Mouse (Mus musculus) erythroid progenitor cell, adult 5-6 weeks (primary cell): ENCODE measurements around the gene Olfr1262. TPM values are rescaled to one million over a fixed set of nuclear protein-coding genes. Genes with fewer than 3 reads are reported as not detected.

Source experiments
- ATAC-seq: replicated peaks from 2 replicates; pipeline ENCODE4 v1.8.0; 2016; ENCODE audit warnings: moderate number of reproducible peaks, mild to moderate bottlenecking, moderate TSS enrichment, inconsistent platforms; ENCODE audit not compliant: poor library complexity, low FRiP score, severe bottlenecking
- total RNA-seq, 2 experiments: library from RNA; stranded (forward) in 1 of 2; stranded (reverse) in 1 of 2; fragments of 150-400 nt in 1 of 2; fragments of 186-747, 209-891 nt in 1 of 2; gene quantifications; 2 replicates each; pipeline versions ENCODE4 v1.2.3 to v1.2.4; 2015 to 2017; ENCODE audit warnings: low replicate concordance in 2 of 2

The Olfr1262 gene
- total RNA-seq (2015; ENCODE audit: low replicate concordance) (not detected in 2 replicates), total RNA-seq (2017; ENCODE audit: low replicate concordance) (not detected in 2 replicates)

DNA sequence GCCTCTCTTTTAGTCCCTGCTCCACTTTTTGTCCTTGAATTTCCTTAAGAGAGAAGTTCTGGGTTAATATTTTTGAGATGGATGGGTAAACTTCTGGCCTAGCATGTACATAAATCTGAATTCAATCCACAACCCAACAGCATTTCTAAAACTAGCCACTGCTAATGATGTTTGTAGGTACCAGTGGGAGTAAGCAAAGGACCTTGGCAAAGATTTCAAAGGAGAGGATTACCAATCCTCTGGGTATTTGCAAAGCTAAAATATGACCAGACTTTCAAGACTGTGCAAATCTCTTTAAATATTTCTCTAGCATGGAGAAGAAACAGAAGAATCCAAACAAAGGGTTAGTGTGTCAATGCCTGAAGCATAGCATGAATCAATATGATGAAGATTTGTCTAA, at the start of gene Olfr1262:
Gene Olfr1262, plus strand, starts transcription at position 301 of the 400 bp plus-strand sequence.
- no peak for ATAC-seq

DNA sequence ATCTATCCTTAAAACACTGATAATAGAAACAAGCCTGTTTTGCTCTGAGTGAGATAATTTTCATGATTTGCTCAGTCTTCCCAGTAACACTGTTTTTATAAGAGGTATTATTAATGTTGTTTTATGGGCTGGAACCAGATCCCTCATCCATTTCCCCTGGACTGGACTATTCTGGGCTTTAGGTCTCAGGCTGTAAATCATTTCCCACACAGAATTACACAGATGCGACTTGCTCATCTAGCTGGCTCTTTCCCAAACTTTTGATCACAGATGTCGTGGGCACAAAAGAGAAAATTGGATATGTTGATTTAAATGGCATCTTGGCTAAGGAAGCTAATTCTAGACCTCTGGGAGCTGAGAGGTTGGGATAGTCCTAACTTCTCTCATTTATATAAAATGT, 25.8 kb upstream of the Olfr1262 start, which contains the start of gene Olfr1260:
Gene Olfr1260, plus strand, starts transcription at position 157 of the 400 bp plus-strand sequence.
- ATAC-seq, result no peak

DNA sequence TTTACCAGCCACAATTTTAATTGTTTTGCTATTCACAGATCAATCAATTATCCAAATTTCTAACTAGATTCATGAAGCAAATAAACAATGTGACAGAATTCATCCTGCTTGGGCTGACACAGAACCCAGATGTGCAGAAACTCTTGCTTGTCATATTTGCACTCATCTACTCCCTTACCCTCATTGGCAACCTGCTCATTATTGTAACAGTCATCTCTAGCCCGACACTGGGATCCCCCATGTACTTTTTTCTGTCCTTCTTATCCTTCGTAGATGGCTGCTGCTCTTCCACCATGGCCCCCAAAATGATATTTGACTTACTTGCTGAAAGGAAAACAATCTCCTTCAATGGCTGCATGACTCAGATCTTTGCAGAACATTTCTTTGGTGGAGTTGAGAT, 22.2 kb upstream of the Olfr1262 start:
- no peak for ATAC-seq

- no peak for ATAC-seq
These were observed 9.0 kb upstream of the Olfr1262 start, which contains the start of gene Olfr1261 for GRCm38 (mm10) chr2:89990921-89991320. Gene Olfr1261, plus strand, starts transcription at chr2:89991221.

GRCm38 (mm10) chr2:90011831-90012230, 11.9 kb downstream of the Olfr1262 start, which contains the start of gene Olfr1263:
Gene Olfr1263, plus strand, starts transcription at chr2:90012131.
- ATAC-seq, result no peak

DNA sequence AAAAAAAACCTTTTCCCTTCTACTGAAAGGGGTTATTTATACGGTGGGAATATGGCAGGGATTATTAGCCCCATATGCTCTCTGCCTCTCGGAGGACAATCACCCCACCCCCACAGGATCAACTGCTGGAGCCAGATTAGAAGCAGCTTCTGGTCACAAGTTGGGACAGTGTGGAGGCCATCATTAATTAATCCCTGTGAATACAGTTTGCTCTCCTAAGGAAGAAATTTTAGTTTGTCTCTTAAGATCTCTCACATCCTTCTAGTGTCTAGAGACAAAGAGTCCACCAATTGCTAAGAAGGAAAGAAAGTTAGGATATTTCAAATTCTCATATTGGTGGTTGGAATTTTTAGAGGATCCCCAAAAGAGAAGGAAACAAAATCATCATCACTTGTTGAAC, 25.5 kb downstream of the Olfr1262 start, which contains the start of gene Olfr1264:
Gene Olfr1264, minus strand, starts transcription at position 101 of the 400 bp plus-strand sequence.
- ATAC-seq, result no peak

DNA sequence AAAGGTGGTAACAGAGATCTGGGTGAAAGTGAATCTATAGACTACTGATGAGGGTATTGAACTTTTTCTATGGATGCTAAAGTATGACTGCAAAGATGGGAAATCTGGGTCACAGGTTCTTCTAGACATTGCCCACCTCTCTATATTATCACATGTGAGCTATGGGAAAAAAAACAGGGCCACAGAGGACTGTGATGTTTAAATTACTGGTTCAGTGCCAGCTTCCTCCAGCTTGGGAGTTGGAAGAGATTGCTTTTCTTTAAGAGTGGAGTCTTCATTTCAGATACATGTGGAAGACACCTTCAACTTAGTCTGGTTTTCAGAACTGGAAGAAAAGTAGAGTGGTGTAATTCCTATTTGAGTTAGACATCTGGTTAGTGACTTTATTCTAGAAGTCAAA, 35.1 kb downstream of the Olfr1262 start, which contains the start of gene Olfr1265:
Gene Olfr1265, plus strand, starts transcription at position 301 of the 400 bp plus-strand sequence.
- no peak for ATAC-seq

Other genes starting within 250 kb of the Olfr1262 start
- not detected in 2 replicates for gene Olfr1253, start 243.1 kb upstream of the Olfr1262 start, total RNA-seq (2015; ENCODE audit: low replicate concordance)
- not detected in 2 replicates for gene Olfr1253, start 243.1 kb upstream of the Olfr1262 start, total RNA-seq (2017; ENCODE audit: low replicate concordance)
- gene Olfr1254, start 206.5 kb upstream of the Olfr1262 start, total RNA-seq (2015; ENCODE audit: low replicate concordance), result not detected in 2 replicates
- gene Olfr1254, start 206.5 kb upstream of the Olfr1262 start, total RNA-seq (2017; ENCODE audit: low replicate concordance), result not detected in 2 replicates
- not detected in 2 replicates for gene Olfr1255, start 188.1 kb upstream of the Olfr1262 start, total RNA-seq (2015; ENCODE audit: low replicate concordance)
- not detected in 2 replicates for gene Olfr1255, start 188.1 kb upstream of the Olfr1262 start, total RNA-seq (2017; ENCODE audit: low replicate concordance)
- not detected in 2 replicates for gene Olfr1256, start 158.6 kb upstream of the Olfr1262 start, total RNA-seq (2015; ENCODE audit: low replicate concordance)
- gene Olfr1256, start 158.6 kb upstream of the Olfr1262 start, total RNA-seq (2017; ENCODE audit: low replicate concordance), result not detected in 2 replicates
- not detected in 2 replicates for gene Olfr48, start 151.9 kb upstream of the Olfr1262 start, total RNA-seq (2015; ENCODE audit: low replicate concordance)
- not detected in 2 replicates for gene Olfr48, start 151.9 kb upstream of the Olfr1262 start, total RNA-seq (2017; ENCODE audit: low replicate concordance)
- not detected in 2 replicates for gene Olfr1257, start 121.7 kb upstream of the Olfr1262 start, total RNA-seq (2015; ENCODE audit: low replicate concordance)
- not detected in 2 replicates for gene Olfr1257, start 121.7 kb upstream of the Olfr1262 start, total RNA-seq (2017; ENCODE audit: low replicate concordance)
- gene Olfr1258, start 72.8 kb upstream of the Olfr1262 start, total RNA-seq (2015; ENCODE audit: low replicate concordance), result not detected in 2 replicates
- gene Olfr1258, start 72.8 kb upstream of the Olfr1262 start, total RNA-seq (2017; ENCODE audit: low replicate concordance), result not detected in 2 replicates
- not detected in 2 replicates for gene Olfr1259, start 51.5 kb upstream of the Olfr1262 start, total RNA-seq (2015; ENCODE audit: low replicate concordance)
- not detected in 2 replicates for gene Olfr1259, start 51.5 kb upstream of the Olfr1262 start, total RNA-seq (2017; ENCODE audit: low replicate concordance)
- not detected in 2 replicates for gene Olfr1260, start 25.8 kb upstream of the Olfr1262 start, total RNA-seq (2015; ENCODE audit: low replicate concordance)
- gene Olfr1260, start 25.8 kb upstream of the Olfr1262 start, total RNA-seq (2017; ENCODE audit: low replicate concordance), result not detected in 2 replicates
- gene Olfr1261, start 8.9 kb upstream of the Olfr1262 start, total RNA-seq (2015; ENCODE audit: low replicate concordance), result not detected in 2 replicates
- gene Olfr1261, start 8.9 kb upstream of the Olfr1262 start, total RNA-seq (2017; ENCODE audit: low replicate concordance), result not detected in 2 replicates
- not detected in 2 replicates for gene Olfr1263, start 12.0 kb downstream of the Olfr1262 start, total RNA-seq (2015; ENCODE audit: low replicate concordance)
- not detected in 2 replicates for gene Olfr1263, start 12.0 kb downstream of the Olfr1262 start, total RNA-seq (2017; ENCODE audit: low replicate concordance)
- gene Olfr1264, start 25.4 kb downstream of the Olfr1262 start, total RNA-seq (2015; ENCODE audit: low replicate concordance), result not detected in 2 replicates
- gene Olfr1264, start 25.4 kb downstream of the Olfr1262 start, total RNA-seq (2017; ENCODE audit: low replicate concordance), result not detected in 2 replicates
- gene Olfr1265, start 35.2 kb downstream of the Olfr1262 start, total RNA-seq (2015; ENCODE audit: low replicate concordance), result not detected in 2 replicates
- not detected in 2 replicates for gene Olfr1265, start 35.2 kb downstream of the Olfr1262 start, total RNA-seq (2017; ENCODE audit: low replicate concordance)
- gene Olfr140, start 63.4 kb downstream of the Olfr1262 start, total RNA-seq (2015; ENCODE audit: low replicate concordance), result not detected in 2 replicates
- gene Olfr140, start 63.4 kb downstream of the Olfr1262 start, total RNA-seq (2017; ENCODE audit: low replicate concordance), result not detected in 2 replicates
- not detected in 2 replicates for gene Olfr1269, start 121.3 kb downstream of the Olfr1262 start, total RNA-seq (2015; ENCODE audit: low replicate concordance)
- gene Olfr1269, start 121.3 kb downstream of the Olfr1262 start, total RNA-seq (2017; ENCODE audit: low replicate concordance), result not detected in 2 replicates
- not detected in 2 replicates for gene Olfr32, start 142.2 kb downstream of the Olfr1262 start, total RNA-seq (2015; ENCODE audit: low replicate concordance)
- gene Olfr32, start 142.2 kb downstream of the Olfr1262 start, total RNA-seq (2017; ENCODE audit: low replicate concordance), result not detected in 2 replicates
- not detected in 2 replicates for gene Olfr1270, start 152.9 kb downstream of the Olfr1262 start, total RNA-seq (2015; ENCODE audit: low replicate concordance)
- gene Olfr1270, start 152.9 kb downstream of the Olfr1262 start, total RNA-seq (2017; ENCODE audit: low replicate concordance), result not detected in 2 replicates
- not detected in 2 replicates for gene Olfr1506, start 224.3 kb downstream of the Olfr1262 start, total RNA-seq (2015; ENCODE audit: low replicate concordance)
- gene Olfr1506, start 224.3 kb downstream of the Olfr1262 start, total RNA-seq (2017; ENCODE audit: low replicate concordance), result 1.2 and 2.8 TPM in 2 replicates